Mouse (Mus musculus) spleen, adult 2 months (tissue): ENCODE results near the gene Sh3yl1. TPM values are rescaled to one million over a fixed set of nuclear protein-coding genes. Genes with fewer than 3 reads are reported as not detected.

Source experiments
- DNase-seq, 2 experiments: peaks; one replicate each; pipeline versions ENCODE4 v3.0.0 to v3.0.0-alpha.2; 2012 to 2021; ENCODE audit warnings: low spot score in 2 of 2, low read depth in 1 of 2
- H3K27ac ChIP-seq: fragments of 200-500 bp; 2 replicates; pipeline ENCODE4 v1.5.1; 2012; ENCODE audit warnings: low read length, inconsistent platforms; ENCODE audit not compliant: insufficient read depth
- H3K27me3 ChIP-seq: fragments of 200-500 bp; 2 replicates; pipeline ENCODE4 v1.6.1; 2012; ENCODE audit warnings: mild to moderate bottlenecking, moderate library complexity, low read length, inconsistent platforms; ENCODE audit not compliant: control insufficient read depth, insufficient read depth
- H3K36me3 ChIP-seq: fragments of 200-500 bp; 2 replicates; pipeline ENCODE4 v1.6.1; 2012; ENCODE audit warnings: mild to moderate bottlenecking, low read length, inconsistent platforms; ENCODE audit not compliant: control insufficient read depth, insufficient read depth
- H3K4me1 ChIP-seq: fragments of 200-500 bp; 2 replicates; pipeline ENCODE4 v1.6.1; 2011; ENCODE audit warnings: inconsistent platforms; ENCODE audit not compliant: control insufficient read depth, insufficient read depth, insufficient read length
- H3K4me3 ChIP-seq: fragments of 200-500 bp; 2 replicates; pipeline ENCODE4 v1.5.1; 2011; ENCODE audit warnings: mild to moderate bottlenecking, inconsistent platforms; ENCODE audit not compliant: insufficient read depth, insufficient read length; ENCODE audit errors: extremely low read depth
- CTCF ChIP-seq: fragments of 200-500 bp; IDR thresholded peaks from 2 replicates; pipeline ENCODE4 v1.5.1; 2011; ENCODE audit warnings: mild to moderate bottlenecking, inconsistent platforms; ENCODE audit not compliant: insufficient read depth, insufficient read length, insufficient replicate concordance; ENCODE audit errors: extremely low read depth
- POLR2A ChIP-seq: fragments of 200-500 bp; IDR thresholded peaks from 2 replicates; pipeline ENCODE4 v1.6.1; 2011; ENCODE audit warnings: low read depth, low read length, inconsistent platforms
- WGBS: fragments of 180-500 bp; shearing (Covaris S2); methylation state at CpG from one replicate; pipeline ENCODE4 v1.1.7; 2018; 5-methylcytosine and 5-hydroxymethylcytosine counted together
- polyA plus RNA-seq: library from polyadenylated mRNA; depleted of rRNA; stranded (reverse); fragments of >200 nt; gene quantifications from 2 replicates; pipeline ENCODE4 v1.2.3, GENCODE M21; 2012; rRNA removed

The Sh3yl1 gene
- polyA plus RNA-seq, 1 experiment, result 1.8 TPM

- Histone ChIP-seq H3K27me3 (no peaks in the 10 kb centered on the region), H3K27ac (no peak overlapping the region), H3K4me3 (no peak overlapping the region), H3K36me3 (no peaks in the 10 kb centered on the region), H3K4me1 (no peaks in the 10 kb centered on the region)
- TF ChIP-seq CTCF (no peak), POLR2A (no peak)
- DNase-seq, result no peak
- WGBS, result 87% methylated on average over 2 of the region's 2 CpGs
Measured at GRCm38 (mm10) chr12:30936899-30937298, 25.4 kb downstream of the Sh3yl1 start.

GRCm38 (mm10) chr12:30943057-30943986, 31.9 kb downstream of the Sh3yl1 start:
- Histone ChIP-seq H3K27me3 (no peaks in the 10 kb centered on the region), H3K4me3 (no peak overlapping the region), H3K27ac (no peak overlapping the region), H3K4me1 (no peaks in the 10 kb centered on the region), H3K36me3 (no peaks in the 10 kb centered on the region)
- WGBS, result 86% methylated on average over 14 of the region's 14 CpGs
- DNase-seq, result no peak
- no peak for TF ChIP-seq POLR2A
- no peak for TF ChIP-seq CTCF

- Histone ChIP-seq H3K36me3 (no peaks in the 10 kb centered on the region), H3K4me3 (no peak overlapping the region), H3K27me3 (no peaks in the 10 kb centered on the region), H3K4me1 (no peaks in the 10 kb centered on the region), H3K27ac (no peak overlapping the region)
- no peak for TF ChIP-seq POLR2A
- TF ChIP-seq CTCF, result no peak
- DNase-seq, result no peak
- WGBS, result 80% methylated on average over 3 of the region's 3 CpGs
Measured at GRCm38 (mm10) chr12:30944197-30944596, 32.7 kb downstream of the Sh3yl1 start.

GRCm38 (mm10) chr12:30970700-30971099, 59.2 kb downstream of the Sh3yl1 start:
- Histone ChIP-seq H3K4me1 (no peaks in the 10 kb centered on the region), H3K27me3 (no peaks in the 10 kb centered on the region), H3K36me3 (no peaks in the 10 kb centered on the region), H3K27ac (no peak overlapping the region), H3K4me3 (no peak overlapping the region)
- TF ChIP-seq POLR2A (no peak), CTCF (no peak)
- 84% methylated on average over 2 of the region's 2 CpGs for WGBS
- no peak for DNase-seq

GRCm38 (mm10) chr12:31003795-31004194, 92.3 kb downstream of the Sh3yl1 start:
- no peak for TF ChIP-seq POLR2A
- TF ChIP-seq CTCF, result no peak
- no peaks in the 10 kb centered on the region for H3K36me3 ChIP-seq
- DNase-seq, result no peak
- H3K27me3 ChIP-seq, result no peaks in the 10 kb centered on the region
- H3K27ac ChIP-seq, result no peak overlapping the region
- no peaks in the 10 kb centered on the region for H3K4me1 ChIP-seq
- WGBS, result 81% methylated on average over 4 of the region's 4 CpGs
- no peak overlapping the region for H3K4me3 ChIP-seq

- H3K27ac ChIP-seq, result no peak overlapping the region
- WGBS, result 22% methylated on average over 3 of the region's 3 CpGs
- H3K27me3 ChIP-seq, result no peaks in the 10 kb centered on the region
- no peak overlapping the region for H3K4me3 ChIP-seq
- H3K36me3 ChIP-seq, result no peaks in the 10 kb centered on the region
- TF ChIP-seq CTCF (peak; percentile 16; the same call in 1 of the 2 replicates), POLR2A (no peak)
- no peaks in the 10 kb centered on the region for H3K4me1 ChIP-seq
- DNase-seq, result peak in 1 of 2 experiments; percentile 30
Measured at GRCm38 (mm10) chr12:31005010-31005409, 93.5 kb downstream of the Sh3yl1 start.

GRCm38 (mm10) chr12:31008171-31008570, 96.7 kb downstream of the Sh3yl1 start:
- H3K4me3 ChIP-seq, result no peak overlapping the region
- 20% methylated on average over 6 of the region's 6 CpGs for WGBS
- H3K27me3 ChIP-seq, result no peaks in the 10 kb centered on the region
- TF ChIP-seq POLR2A (no peak), CTCF (no peak)
- H3K36me3 ChIP-seq, result no peaks in the 10 kb centered on the region
- DNase-seq, result no peak
- no peak overlapping the region for H3K27ac ChIP-seq
- H3K4me1 ChIP-seq, result no peaks in the 10 kb centered on the region

Other genes with a start within 250 kb of the Sh3yl1 start
- 0.14 TPM in 1 of 2 replicates, not detected in the other for gene Alkal2, start 27.3 kb upstream of the Sh3yl1 start, polyA plus RNA-seq
- 4.1 and 7.0 TPM in 2 replicates for gene Acp1, start 79 bp upstream of the Sh3yl1 start, polyA plus RNA-seq
- 0.18 and 0.34 TPM in 2 replicates for gene Fam110c, start 162.2 kb downstream of the Sh3yl1 start, polyA plus RNA-seq